Mouse (Mus musculus) liver, embryonic 14.5 days (tissue): Measurements from ENCODE around the gene Gm13040. TPM values are rescaled to one million over a fixed set of nuclear protein-coding genes. Genes with fewer than 3 reads are reported as not detected.
"Not testable (repeated sequence)": the region's sequence is repeated elsewhere in the genome, so short reads cannot be mapped to it uniquely, and the experiment has no call there.

Source experiments
- ATAC-seq: fragments of 200-750 bp; cut with Nextera tagmentation; 2 replicates; pipeline ENCODE4 v1.8.0; 2017; ENCODE audit warnings: moderate number of reproducible peaks, mild to moderate bottlenecking, moderate library complexity; ENCODE audit not compliant: insufficient read depth
- DNase-seq, 3 experiments: peaks; one replicate each; pipeline ENCODE4 v3.0.0-alpha.2; 2012 to 2013; ENCODE audit warnings: low read depth in 3 of 3, low spot score in 3 of 3
- H3K27ac ChIP-seq: fragments of 300-500 bp; sonication (generic); 2 replicates; pipeline ENCODE4 v1.5.1; 2014; ENCODE audit warnings: moderate library complexity, mild to moderate bottlenecking, control low read depth, inconsistent platforms
- H3K27me3 ChIP-seq: fragments of 300-500 bp; sonication (generic); 2 replicates; pipeline ENCODE4 v1.6.1; 2014; ENCODE audit warnings: mild to moderate bottlenecking, low read length, moderate library complexity; ENCODE audit not compliant: control insufficient read depth, insufficient read depth
- H3K36me3 ChIP-seq: fragments of 300-500 bp; sonication (generic); replicated peaks from 2 replicates; pipeline ENCODE4 v1.6.1; 2014; ENCODE audit warnings: low read depth; ENCODE audit not compliant: control insufficient read depth, insufficient read depth
- H3K4me1 ChIP-seq, 2 experiments: fragments of 200-500 bp in 1 of 2; fragments of 300-500 bp in 1 of 2; sonication (generic) in 1 of 2; replicated peaks; 2 replicates each; pipeline ENCODE4 v1.6.1; 2012 to 2014; ENCODE audit warnings: antibody characterized with exemption in 1 of 2, inconsistent platforms in 1 of 2, low read length in 1 of 2; ENCODE audit not compliant: control insufficient read depth in 2 of 2, insufficient read depth in 2 of 2
- H3K4me2 ChIP-seq: fragments of 300-500 bp; sonication (generic); 2 replicates; pipeline ENCODE4 v1.6.1; 2014; ENCODE audit warnings: low read depth, mild to moderate bottlenecking, control low read depth, moderate library complexity
- H3K4me3 ChIP-seq, 2 experiments: fragments of 200-500 bp in 1 of 2; fragments of 300-500 bp in 1 of 2; sonication (generic) in 1 of 2; 2 replicates each; pipeline ENCODE4 v1.5.1; 2012 to 2014; ENCODE audit warnings: low read depth in 2 of 2, low read length in 2 of 2, mild to moderate bottlenecking in 2 of 2, control low read depth in 1 of 2, inconsistent platforms in 1 of 2, moderate library complexity in 1 of 2; ENCODE audit not compliant: insufficient read depth in 1 of 2
- H3K9ac ChIP-seq: fragments of 300-500 bp; sonication (generic); replicated peaks from 2 replicates; pipeline ENCODE4 v1.6.1; 2014; ENCODE audit warnings: mild to moderate bottlenecking, control low read depth, moderate library complexity
- H3K9me3 ChIP-seq: fragments of 300-500 bp; sonication (generic); 2 replicates; pipeline ENCODE4 v1.6.1; 2016; ENCODE audit warnings: low read length, mixed read lengths; ENCODE audit not compliant: control insufficient read depth
- CTCF ChIP-seq: IDR thresholded peaks from 2 replicates; pipeline ENCODE4 v1.5.1; 2016; ENCODE audit warnings: antibody characterized with exemption, low read depth, control low read depth
- EP300 ChIP-seq: IDR thresholded peaks from 2 replicates; pipeline ENCODE4 v1.6.1; 2016; ENCODE audit warnings: antibody characterized with exemption, low read depth
- WGBS: fragments of 180-500 bp; shearing (Covaris S2); extraction: QIAGEN DNeasy Blood & Tissue Kit; methylation state at CpG from one replicate; pipeline ENCODE4 v1.1.7; 2014; ENCODE audit not compliant: insufficient replicate concordance; 5-methylcytosine and 5-hydroxymethylcytosine counted together
- polyA plus RNA-seq, 2 experiments: library from polyadenylated mRNA; depleted of rRNA in 1 of 2; stranded (reverse) in 1 of 2; unstranded in 1 of 2; fragments of >200 nt; fragmentation: Nextera tagmentation in 1 of 2; extraction: Ambion mirVana in 1 of 2; gene quantifications; 2 replicates each; pipeline versions ENCODE4 v1.2.1 to v1.2.3; 2012 to 2014

Gm13040 gene
- polyA plus RNA-seq (2012; rRNA removed) (not detected in 2 replicates), polyA plus RNA-seq (2014; fragmentation: Nextera tagmentation; extraction: Ambion mirVana) (not detected in 2 replicates)

- not testable (repeated sequence) for H3K4me2 ChIP-seq, H3K27me3 ChIP-seq, H3K9me3 ChIP-seq, H3K4me1 ChIP-seq, ATAC-seq, H3K9ac ChIP-seq, H3K4me3 ChIP-seq, H3K36me3 ChIP-seq, DNase-seq, H3K27ac ChIP-seq
- WGBS: no CpG with 5 or more reads among the region's 3 CpGs
Observed at GRCm38 (mm10) chr4:143535654-143536053, at the start of gene Gm13040. TSS of gene Gm13040 (plus strand) at chr4:143535954.

GRCm38 (mm10) chr4:143511043-143511442 lies 24.7 kb upstream of the Gm13040 start, which contains the start of gene Gm13043:
TSS of gene Gm13043 (plus strand) at chr4:143511343.
- Histone ChIP-seq H3K27me3 (no peaks in the 10 kb centered on the region), H3K27ac (no peak within 1 kb of the TSS), H3K9me3 (no peaks in the 10 kb centered on the region), H3K4me1 (no peaks in the 10 kb centered on the region), H3K36me3 (no peaks in the 10 kb centered on the region), H3K4me3 (no peak within 1 kb of the TSS), H3K4me2 (no peak within 1 kb of the TSS), H3K9ac (no peak within 1 kb of the TSS)
- DNase-seq (no peak), ATAC-seq (no peak)
- TF ChIP-seq EP300: no peak
- no peak for TF ChIP-seq CTCF
- WGBS: 62% methylated on average over 3 of the region's 3 CpGs

- H3K9ac ChIP-seq, DNase-seq, H3K4me3 ChIP-seq, H3K27me3 ChIP-seq, H3K36me3 ChIP-seq, H3K4me2 ChIP-seq, ATAC-seq, H3K9me3 ChIP-seq, H3K4me1 ChIP-seq, H3K27ac ChIP-seq: not testable (repeated sequence)
- WGBS: no CpG with 5 or more reads among the region's 3 CpGs
Observed at GRCm38 (mm10) chr4:143551400-143551799, 15.6 kb downstream of the Gm13040 start, which contains the start of the genes BC080695 and Gm13057. TSS of gene BC080695 (plus strand) at chr4:143551700. TSS of gene Gm13057 (plus strand) at chr4:143551709.

Other genes with a start within 250 kb of the Gm13040 start
- 0.29 and 0.47 TPM in 2 replicates for gene Pdpn, start 236.4 kb upstream of the Gm13040 start, polyA plus RNA-seq (2012; rRNA removed)
- gene Pdpn, start 236.4 kb upstream of the Gm13040 start, polyA plus RNA-seq (2014; fragmentation: Nextera tagmentation; extraction: Ambion mirVana): 0.95 and 1.0 TPM in 2 replicates
- not detected in 2 replicates for gene Lrrc38, start 186.2 kb upstream of the Gm13040 start, polyA plus RNA-seq (2012; rRNA removed)
- not detected in 2 replicates for gene Lrrc38, start 186.2 kb upstream of the Gm13040 start, polyA plus RNA-seq (2014; fragmentation: Nextera tagmentation; extraction: Ambion mirVana)
- not detected in 2 replicates for gene Pramel1, start 141.5 kb upstream of the Gm13040 start, polyA plus RNA-seq (2012; rRNA removed)
- not detected in 2 replicates for gene Pramel1, start 141.5 kb upstream of the Gm13040 start, polyA plus RNA-seq (2014; fragmentation: Nextera tagmentation; extraction: Ambion mirVana)
- 1.5 TPM in 2 replicates for gene Pramef8, start 123.5 kb upstream of the Gm13040 start, polyA plus RNA-seq (2012; rRNA removed)
- 2.2 and 2.4 TPM in 2 replicates for gene Pramef8, start 123.5 kb upstream of the Gm13040 start, polyA plus RNA-seq (2014; fragmentation: Nextera tagmentation; extraction: Ambion mirVana)
- gene Oog4, start 85.6 kb upstream of the Gm13040 start, polyA plus RNA-seq (2012; rRNA removed): not detected in 2 replicates
- not detected in 2 replicates for gene Oog4, start 85.6 kb upstream of the Gm13040 start, polyA plus RNA-seq (2014; fragmentation: Nextera tagmentation; extraction: Ambion mirVana)
- not detected in 2 replicates for gene Gm13043, start 24.6 kb upstream of the Gm13040 start, polyA plus RNA-seq (2012; rRNA removed)
- gene Gm13043, start 24.6 kb upstream of the Gm13040 start, polyA plus RNA-seq (2014; fragmentation: Nextera tagmentation; extraction: Ambion mirVana): not detected in 2 replicates
- not detected in 2 replicates for gene BC080695, start 15.7 kb downstream of the Gm13040 start, polyA plus RNA-seq (2012; rRNA removed)
- gene BC080695, start 15.7 kb downstream of the Gm13040 start, polyA plus RNA-seq (2014; fragmentation: Nextera tagmentation; extraction: Ambion mirVana): not detected in 2 replicates
- not detected in 2 replicates for gene Gm13057, start 15.8 kb downstream of the Gm13040 start, polyA plus RNA-seq (2012; rRNA removed)
- gene Gm13057, start 15.8 kb downstream of the Gm13040 start, polyA plus RNA-seq (2014; fragmentation: Nextera tagmentation; extraction: Ambion mirVana): not detected in 2 replicates
- gene Gm13083, start 79.0 kb downstream of the Gm13040 start, polyA plus RNA-seq (2012; rRNA removed): not detected in 2 replicates
- gene Gm13083, start 79.0 kb downstream of the Gm13040 start, polyA plus RNA-seq (2014; fragmentation: Nextera tagmentation; extraction: Ambion mirVana): not detected in 2 replicates
- not detected in 2 replicates for gene Gm13088, start 121.3 kb downstream of the Gm13040 start, polyA plus RNA-seq (2012; rRNA removed)
- not detected in 2 replicates for gene Gm13088, start 121.3 kb downstream of the Gm13040 start, polyA plus RNA-seq (2014; fragmentation: Nextera tagmentation; extraction: Ambion mirVana)
- gene Gm13089, start 166.8 kb downstream of the Gm13040 start, polyA plus RNA-seq (2012; rRNA removed): not detected in 2 replicates
- gene Gm13089, start 166.8 kb downstream of the Gm13040 start, polyA plus RNA-seq (2014; fragmentation: Nextera tagmentation; extraction: Ambion mirVana): not detected in 2 replicates
- not detected in 2 replicates for gene Gm13078, start 183.5 kb downstream of the Gm13040 start, polyA plus RNA-seq (2012; rRNA removed)
- not detected in 2 replicates for gene Gm13078, start 183.5 kb downstream of the Gm13040 start, polyA plus RNA-seq (2014; fragmentation: Nextera tagmentation; extraction: Ambion mirVana)